Mouse (Mus musculus) heart, postnatal 25 days (tissue): ENCODE results near the gene Tns1. TPM values are rescaled to one million over a fixed set of nuclear protein-coding genes. Genes with fewer than 3 reads are reported as not detected.

Experiments
- DNase-seq: peaks from one replicate; pipeline ENCODE4 v3.0.0; 2022; ENCODE audit warnings: low spot score
- intact Hi-C: fragments of 180-260 bp; cut with DNase I; formaldehyde crosslinking; loops from one replicate; pipeline ENCODE4 v1.15.1; 2025
- total RNA-seq, 2 experiments: library from RNA; stranded (reverse); gene quantifications; 2 replicates each; pipeline ENCODE4 v1.2.3; 2021

Tns1 gene
- total RNA-seq, 2 experiments from 2014 or later, result 679 to 701 TPM

DNA sequence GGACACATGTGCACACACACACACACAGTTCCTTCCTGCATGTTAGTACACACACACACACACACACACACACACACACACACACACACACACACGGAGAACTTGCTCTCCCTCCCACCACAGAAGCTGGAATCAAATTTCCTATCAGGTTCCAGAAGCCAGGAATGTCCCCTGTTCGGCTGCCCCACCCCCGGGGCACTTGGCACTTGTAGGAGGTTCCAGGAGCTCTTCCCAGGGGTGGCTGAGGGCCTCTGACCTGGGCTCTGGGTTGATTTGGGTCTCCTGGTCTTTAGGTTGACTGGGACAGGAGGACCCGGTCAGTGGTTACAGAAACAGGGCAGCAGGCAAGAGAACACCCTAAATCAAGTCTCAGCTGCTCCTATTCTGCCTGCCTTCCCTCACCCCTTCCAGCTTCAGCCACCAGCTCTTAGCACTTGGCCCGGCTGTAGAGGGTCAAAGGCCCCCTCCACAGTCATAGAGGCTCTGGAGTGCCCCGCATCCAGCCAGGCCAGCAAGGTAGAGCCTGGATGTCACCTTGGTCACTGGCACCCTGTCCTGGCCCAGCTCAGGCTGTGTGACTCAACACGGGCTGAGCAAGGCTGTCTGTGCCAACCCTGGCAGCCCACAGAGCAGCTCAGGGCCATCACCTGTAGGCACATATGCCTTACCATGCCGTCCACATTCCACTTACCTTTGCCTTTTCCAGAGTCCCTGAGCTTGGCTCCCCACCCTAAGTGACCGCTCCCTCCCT is 55.0 kb downstream of the Tns1 start:
- no peak for DNase-seq
- intact Hi-C loops, result no loop called here

DNA sequence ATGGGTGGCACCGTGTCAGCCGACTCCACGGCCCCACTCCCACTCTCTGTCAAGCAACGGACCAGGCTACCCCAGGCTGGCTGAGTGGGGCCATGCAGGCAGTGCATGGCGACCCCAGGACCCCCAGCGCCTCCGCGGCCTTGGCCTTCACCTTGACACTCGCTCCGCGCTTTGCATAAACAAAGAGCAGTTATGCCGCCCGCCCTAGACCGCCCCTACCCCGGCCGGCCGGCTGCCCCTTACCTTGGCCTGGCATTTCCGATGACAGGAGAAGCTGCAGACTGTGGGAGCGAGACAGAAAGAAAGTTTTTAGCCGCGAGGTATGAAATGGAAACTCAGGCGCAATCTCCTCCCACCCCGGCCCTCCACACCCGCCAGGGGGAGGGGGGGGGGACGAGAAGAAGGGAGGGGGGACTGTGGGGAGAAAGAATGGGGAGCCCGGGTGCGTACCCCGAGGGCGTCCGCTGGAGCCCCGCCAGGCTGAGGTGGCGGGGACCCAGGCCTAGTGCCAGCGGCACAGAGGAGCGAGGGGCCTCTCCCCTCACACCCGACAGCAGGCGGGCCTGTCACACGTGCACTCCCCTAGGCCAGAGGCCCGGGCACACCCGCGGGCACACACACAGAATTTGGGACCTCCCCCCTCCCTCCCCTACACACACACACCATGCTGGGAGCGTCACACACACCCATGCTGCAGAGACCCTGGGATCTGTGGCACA is 55.7 kb downstream of the Tns1 start:
- DNase-seq, result no peak
- intact Hi-C loops, result no loop called here

DNA sequence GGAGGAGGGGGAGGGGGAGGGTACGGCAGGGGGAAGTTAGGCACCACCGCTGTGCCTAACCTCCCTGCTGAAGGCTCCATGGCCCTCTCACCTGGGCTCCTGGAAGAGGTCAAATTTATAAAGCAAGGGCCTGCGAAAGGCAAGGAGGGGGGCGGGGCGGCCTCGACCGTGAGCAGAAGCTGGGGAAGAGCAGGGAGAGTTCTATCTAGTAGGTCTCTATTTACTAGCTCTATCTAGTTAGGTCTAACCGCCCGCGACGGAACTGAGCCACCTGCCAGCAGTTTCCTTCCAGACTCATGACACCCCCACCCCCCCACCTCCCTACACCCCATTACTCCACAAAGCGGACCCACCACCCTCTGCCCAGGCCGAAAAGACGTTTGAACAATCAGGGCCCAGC is 56.4 kb downstream of the Tns1 start:
- no peak for DNase-seq
- intact Hi-C loops, result no loop called here

DNA sequence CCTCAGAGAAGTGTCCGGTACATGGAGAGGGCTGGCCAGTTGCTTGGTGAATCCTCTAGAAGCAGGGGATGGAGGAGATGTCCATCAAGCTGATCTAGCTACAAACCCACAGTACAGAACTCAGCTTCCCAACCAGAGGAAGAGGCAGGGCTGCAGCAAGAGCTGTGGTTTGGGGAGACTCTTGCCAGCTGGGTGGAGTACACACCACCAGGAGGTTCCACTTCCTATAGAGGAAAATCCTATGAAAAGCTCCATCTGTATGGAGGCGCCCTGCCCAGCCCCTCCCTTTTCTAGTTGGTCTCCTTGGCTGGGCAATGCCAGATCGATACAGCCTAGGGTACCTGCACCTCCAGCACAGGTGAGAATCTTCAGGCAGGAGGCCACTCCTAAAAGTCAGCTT is 57.7 kb downstream of the Tns1 start:
- intact Hi-C loops, result no loop called here
- DNase-seq, result no peak

DNA sequence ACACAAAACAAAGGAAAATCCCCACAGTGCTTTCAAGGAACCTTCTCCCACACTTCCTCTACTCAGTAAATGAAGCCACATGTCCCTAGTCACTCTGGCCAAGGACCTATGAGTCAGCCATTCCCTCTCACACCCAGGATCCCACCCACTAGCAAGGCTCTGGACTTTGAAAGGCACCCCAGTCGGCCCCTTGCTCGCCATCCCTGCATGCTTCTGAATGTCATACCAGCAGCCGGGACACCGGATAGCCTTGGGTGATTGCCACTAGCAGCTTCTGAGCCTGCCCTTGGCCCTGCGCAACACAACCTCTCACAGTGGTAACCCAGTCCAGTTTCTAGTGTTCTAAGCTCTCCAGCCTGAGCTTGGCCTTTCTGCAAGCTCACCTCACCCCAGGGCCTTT is 58.2 kb downstream of the Tns1 start:
- intact Hi-C loops, result no loop called here
- DNase-seq, result peak; percentile 55

DNA sequence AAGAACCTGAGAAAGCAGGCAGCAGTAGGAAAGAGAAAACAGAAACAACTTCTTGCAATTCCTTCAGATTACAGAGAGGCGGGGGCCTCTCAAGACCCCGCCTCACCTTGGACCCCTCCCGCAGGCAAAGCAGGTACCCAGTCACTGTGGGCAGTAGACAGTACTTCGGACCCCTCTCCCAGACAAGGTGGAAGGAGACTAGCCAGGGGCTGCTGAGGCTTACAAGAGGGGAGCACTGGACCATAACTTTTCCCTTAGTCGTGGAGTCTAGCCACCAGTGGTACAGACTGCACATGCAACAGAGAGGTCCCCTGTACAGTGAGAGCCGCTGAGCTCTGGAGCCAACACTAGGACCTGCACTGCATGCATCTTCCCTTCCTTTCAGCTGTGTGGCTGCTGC is 64.2 kb downstream of the Tns1 start:
- DNase-seq, result no peak
- intact Hi-C loops, result no loop called here

DNA sequence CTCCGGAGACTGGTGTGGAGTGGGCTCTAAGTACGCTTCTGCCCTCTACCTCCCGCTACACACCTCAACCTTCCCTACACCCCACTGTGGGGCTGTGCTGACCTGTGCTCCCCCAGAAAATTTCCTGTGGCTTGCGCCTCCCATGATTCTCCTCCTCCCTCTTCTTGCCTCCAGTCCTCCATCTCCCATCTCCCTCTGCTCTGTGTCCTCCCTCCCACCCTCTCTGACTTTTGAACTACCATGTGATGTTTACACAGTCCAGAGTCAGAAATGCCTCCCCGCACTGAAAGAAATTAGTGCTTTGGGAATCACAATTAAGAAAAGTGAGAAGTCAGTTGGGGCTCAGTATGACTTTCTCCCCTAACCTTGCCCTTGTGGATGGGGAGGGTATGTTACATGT is 64.7 kb downstream of the Tns1 start:
- intact Hi-C loops, result no loop called here
- no peak for DNase-seq

DNA sequence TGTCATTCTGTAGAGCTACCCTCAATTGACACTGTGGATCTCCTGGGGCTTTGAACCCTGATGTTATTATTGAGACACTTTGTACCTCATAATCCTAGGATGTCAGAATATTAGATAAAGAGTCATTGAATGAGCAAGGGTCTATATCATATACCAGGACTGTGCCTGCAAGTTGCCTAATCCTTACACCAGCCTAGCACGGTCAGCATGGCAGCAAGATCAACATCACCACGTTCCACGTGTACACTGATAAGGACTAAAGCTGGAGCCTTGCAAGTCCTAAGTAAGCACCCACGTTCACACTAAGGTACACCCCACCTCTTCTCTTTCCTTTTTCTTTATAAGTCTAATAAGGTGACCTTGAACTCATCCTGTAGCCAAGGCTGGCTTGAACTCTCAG is 65.5 kb downstream of the Tns1 start:
- intact Hi-C loops, result no loop called here
- DNase-seq, result no peak

DNA sequence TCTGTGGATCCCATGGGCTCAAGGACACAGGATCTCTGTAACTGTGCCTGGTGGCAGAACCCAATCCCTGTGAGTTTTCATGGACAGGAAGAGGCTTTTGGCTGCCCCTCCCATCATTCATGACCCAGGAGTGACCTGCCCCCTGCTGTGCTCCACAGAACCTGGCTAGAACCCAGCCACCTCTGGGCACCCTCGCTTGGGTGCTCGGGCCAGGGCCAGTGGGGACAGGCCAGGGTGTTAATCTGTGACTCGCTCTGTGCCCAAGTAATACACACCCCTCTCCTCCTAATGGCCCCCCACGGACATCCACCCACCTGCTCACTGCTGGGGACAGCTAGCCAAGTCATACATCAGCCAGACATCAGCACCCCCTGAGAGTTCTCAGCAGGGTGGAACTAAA is 65.9 kb downstream of the Tns1 start:
- no peak for DNase-seq
- intact Hi-C loops, result no loop called here

DNA sequence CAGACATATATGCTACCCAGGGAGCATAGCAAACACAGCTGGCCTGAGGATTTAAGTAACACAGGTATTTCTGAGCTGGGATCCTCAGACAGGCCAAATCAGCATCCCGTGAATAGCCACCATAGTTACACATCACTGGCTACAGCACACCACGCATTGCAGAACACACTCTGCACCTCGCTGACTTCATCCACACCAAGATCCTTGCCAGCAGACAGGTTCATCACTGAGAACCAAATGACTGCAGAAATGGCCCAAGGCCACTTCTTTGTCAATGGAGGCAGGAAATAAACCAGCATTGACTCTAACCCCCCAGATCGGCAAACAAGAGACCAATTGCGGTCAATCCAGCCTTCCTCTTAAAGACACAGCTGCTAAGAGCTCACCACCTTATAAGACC is 66.7 kb downstream of the Tns1 start:
- intact Hi-C loops, result no loop called here
- DNase-seq, result no peak

DNA sequence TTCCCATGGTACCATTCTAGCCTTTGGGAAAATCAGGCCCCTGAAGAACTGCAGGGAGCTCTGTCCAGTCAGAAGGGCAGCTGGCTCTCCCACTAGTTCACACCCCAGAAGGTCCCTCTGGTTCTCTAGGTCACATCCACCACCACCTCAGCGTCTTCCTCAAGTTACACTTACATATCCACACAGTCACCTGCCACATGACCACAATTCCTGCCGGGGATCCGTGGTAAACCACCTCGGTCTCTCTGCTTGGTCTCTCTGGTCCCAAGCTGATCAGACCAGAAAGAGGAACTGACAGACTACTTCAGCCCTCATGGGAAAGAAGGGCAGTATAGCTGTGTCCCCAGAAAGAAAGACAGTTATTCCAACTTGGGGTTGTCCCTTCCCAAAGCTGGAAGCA is 68.7 kb downstream of the Tns1 start:
- intact Hi-C loops, result no loop called here
- no peak for DNase-seq

DNA sequence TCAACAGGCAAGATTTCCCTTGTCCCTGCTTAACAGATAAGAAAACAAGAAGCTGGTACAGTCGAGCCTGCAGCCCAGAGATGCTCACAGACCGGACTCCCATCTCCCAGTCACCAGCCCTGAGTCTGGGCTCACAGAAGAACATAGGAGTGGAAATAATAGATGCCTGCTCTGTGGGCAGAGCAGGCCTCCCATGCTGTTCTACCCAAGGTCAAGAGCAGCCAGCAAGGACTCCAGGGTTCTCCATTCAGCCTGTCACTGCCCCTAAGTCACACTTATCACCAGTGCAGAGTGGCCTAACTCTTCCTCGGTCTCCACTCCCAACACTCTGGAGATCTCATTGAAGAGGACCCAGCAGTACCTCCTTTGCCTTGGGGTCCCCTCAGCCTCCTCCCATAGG is 69.8 kb downstream of the Tns1 start:
- intact Hi-C loops, result no loop called here
- DNase-seq, result no peak

DNA sequence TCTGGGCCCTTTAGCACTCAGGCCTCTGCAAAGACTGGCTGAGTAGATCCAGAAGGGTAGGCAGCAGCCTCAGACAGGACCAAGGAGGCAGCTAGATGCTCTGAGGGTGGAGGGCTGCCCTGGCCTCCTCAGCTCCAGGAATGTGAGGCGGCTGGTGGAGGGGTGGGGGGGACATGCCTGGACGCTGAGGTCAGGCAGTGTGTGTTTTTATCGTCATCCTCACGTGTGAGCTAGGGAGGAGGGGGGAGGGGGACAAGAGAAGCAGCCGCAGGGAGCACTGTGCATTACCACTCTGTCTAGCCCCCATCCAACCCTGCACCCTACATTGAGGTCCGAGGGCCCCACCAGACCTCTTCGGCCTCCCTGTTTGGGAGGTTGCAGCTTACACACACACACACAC is 70.2 kb downstream of the Tns1 start:
- DNase-seq, result no peak

DNA sequence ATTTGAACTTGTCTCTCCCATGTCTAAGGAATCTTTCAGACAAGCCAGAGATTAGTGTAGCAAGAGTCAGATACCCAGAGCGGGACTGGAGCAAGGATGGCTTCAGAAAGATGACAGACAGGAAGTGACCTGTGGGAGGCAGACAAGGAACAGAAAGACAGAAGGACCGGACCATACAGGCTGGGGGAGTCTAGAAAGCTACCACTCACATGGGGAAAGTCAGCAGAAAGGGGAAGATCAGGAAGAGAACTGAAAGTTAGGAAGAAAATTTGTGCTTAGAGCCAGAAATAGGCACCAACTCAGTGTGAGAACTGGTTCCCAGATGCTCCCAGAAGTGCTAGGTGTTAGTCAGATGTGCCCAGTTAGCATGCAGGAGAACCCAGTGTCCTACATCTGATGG is 71.2 kb downstream of the Tns1 start:
- no peak for DNase-seq
- intact Hi-C loops, result no loop called here

More for the DNA sequence above, 70.2 kb downstream of the Tns1 start:
- intact Hi-C loops, result no loop called here

DNA sequence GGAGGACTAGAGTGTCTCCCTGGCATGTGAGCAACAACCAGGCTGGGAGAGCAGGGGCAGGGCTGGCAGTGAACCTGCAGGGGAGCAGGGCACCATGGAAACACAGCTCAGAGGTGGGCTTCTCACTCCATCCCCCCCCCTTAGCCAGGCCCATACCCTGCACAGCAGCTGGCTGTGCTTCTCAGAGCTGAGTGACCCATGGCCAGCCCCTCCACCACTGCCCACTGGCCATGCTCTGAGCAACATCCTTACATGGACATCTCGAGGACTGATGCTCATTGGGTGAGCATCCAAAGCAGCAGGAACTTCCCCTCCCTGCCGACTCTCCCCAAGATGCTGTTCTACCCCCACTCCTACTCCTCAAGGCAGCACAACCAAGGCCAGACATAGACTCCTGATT is 72.9 kb downstream of the Tns1 start:
- no peak for DNase-seq
- intact Hi-C loops, result no loop called here

DNA sequence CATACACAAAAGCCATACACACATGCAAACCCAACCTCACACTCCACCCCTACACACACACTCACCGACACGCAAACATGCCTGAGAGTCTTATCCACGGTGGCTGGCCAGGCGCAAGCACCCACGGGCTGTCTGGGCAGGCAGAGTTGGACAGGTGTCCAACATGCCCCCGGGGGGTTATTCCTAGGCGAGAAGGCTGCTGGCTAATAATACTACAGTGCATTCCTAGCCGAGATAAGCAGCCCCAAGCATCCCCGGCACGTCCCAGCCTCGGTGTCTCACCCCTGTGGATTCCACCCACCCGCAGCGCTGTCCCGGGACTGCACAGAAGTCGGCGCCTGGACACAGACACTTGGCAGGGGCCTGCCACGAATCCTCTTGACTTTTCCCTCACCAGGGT is 74.8 kb downstream of the Tns1 start:
- no peak for DNase-seq
- intact Hi-C loops, result no loop called here

DNA sequence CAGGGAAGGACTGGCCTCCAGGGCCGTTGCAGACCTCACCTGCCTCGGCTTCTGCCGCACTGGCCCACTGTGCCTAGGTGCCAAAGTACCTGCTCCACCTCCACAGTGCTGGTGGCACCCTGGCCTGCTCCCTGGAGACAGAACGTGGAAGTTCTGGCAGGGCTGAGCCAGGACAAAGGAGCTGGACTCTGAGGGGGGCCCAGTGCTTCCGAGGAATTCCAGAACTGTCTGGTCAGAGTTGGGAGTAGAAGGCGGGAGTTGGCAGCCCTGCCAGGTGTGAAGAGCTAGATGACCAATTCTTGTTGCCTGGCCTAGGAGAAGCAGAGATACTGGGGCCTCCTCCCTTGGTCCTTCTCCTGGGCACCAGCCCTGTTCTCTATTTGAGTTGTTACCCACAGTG is 76.5 kb downstream of the Tns1 start:
- intact Hi-C loops, result no loop called here
- no peak for DNase-seq

DNA sequence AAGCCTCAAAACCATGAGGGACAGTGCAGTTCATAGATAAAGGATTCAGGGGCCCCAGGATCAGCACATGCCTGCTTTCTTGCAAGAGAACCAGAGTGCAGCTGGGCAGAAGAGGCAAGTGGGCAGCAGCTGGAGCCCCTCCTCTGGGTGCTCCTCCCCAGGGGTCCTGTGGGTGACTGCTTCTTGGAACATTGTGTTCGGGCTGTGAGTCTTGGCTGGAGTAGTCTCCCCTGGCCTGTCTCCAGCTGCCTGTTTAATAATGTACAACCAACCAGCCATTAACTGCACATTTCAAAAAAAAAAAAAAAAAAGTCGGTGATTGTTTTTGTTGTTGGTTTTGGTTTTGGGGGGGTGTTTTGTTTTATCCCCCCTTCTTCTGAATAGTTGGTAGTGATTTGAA is 76.9 kb downstream of the Tns1 start:
- no peak for DNase-seq
- intact Hi-C loops, result no loop called here

DNA sequence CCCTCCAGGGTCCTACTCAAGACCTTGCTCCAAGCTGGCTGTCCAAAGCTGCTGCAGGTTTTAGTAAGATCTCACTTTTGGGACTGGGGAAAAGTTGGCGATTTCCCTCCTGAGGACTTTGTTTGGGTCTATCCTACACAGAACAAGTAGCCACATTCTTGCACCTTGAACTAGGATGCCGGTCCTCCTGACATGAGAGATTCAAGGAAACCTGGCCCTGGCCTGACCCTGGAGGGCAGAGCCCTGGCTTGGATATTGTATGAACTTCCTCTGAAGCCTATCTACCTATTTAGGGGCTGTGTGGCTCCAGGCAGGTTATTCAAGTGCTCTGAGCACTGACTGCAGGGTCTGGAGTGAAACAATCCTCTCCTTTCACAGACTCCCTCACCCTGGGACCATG is 79.2 kb downstream of the Tns1 start:
- DNase-seq, result no peak
- intact Hi-C loops, result no loop called here

DNA sequence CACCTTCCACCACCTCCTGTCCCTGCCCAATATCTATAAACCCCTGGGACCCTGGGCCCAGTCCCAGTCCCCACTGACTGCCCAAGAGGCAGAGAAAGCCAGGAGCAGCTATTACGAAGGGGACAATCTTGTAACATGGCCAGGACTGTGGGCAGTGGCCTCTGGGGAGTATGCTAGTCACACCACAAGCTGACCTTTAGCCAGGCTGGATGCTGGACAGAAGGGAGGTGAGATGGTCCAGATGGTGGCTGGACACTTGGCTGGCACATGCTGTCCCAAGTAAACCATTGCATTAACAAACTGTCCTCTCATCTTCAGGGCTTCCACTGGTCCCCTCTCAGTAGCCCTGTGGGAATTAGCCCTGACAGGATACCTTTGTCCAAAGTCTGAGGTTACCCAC is 79.8 kb downstream of the Tns1 start:
- no peak for DNase-seq
- intact Hi-C loops, result no loop called here

DNA sequence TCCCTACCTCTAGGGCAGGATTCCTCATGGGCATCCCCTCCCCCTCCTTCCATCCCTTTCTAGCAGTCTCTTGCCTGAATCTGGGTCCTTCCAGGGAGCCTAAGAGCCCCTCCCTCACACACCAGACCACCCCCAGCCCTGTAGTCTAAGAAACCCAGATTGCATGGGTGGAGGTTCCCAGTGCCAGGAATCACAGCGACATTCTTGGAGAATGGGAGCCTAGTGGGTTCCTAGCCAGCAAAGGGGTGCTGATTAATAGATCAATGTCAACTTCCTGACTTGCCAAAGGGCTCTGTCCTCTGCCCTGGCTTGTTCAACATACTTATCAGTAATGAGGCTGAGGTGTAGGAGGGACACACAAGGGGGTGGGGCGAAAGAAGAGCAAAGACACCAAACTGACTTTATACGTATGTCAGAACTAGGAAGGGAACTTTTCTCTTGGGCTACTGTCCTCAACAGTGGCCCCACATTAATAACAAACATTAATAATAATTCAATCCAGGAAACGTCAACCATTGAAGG is 80.6 kb downstream of the Tns1 start:
- DNase-seq, result no peak
- intact Hi-C loops, result no loop called here
